Mouse (Mus musculus): Measurements from ENCODE around the gene Vcp. TPM values are rescaled to one million over a fixed set of nuclear protein-coding genes. Genes with fewer than 3 reads are reported as not detected.
A peak's percentile ranks its signal among the peaks of the same experiment; 100 is the strongest.

Vcp gene
- total and polyA plus RNA-seq, 3 experiments: 200 to 462 (median 237) TPM

DNA sequence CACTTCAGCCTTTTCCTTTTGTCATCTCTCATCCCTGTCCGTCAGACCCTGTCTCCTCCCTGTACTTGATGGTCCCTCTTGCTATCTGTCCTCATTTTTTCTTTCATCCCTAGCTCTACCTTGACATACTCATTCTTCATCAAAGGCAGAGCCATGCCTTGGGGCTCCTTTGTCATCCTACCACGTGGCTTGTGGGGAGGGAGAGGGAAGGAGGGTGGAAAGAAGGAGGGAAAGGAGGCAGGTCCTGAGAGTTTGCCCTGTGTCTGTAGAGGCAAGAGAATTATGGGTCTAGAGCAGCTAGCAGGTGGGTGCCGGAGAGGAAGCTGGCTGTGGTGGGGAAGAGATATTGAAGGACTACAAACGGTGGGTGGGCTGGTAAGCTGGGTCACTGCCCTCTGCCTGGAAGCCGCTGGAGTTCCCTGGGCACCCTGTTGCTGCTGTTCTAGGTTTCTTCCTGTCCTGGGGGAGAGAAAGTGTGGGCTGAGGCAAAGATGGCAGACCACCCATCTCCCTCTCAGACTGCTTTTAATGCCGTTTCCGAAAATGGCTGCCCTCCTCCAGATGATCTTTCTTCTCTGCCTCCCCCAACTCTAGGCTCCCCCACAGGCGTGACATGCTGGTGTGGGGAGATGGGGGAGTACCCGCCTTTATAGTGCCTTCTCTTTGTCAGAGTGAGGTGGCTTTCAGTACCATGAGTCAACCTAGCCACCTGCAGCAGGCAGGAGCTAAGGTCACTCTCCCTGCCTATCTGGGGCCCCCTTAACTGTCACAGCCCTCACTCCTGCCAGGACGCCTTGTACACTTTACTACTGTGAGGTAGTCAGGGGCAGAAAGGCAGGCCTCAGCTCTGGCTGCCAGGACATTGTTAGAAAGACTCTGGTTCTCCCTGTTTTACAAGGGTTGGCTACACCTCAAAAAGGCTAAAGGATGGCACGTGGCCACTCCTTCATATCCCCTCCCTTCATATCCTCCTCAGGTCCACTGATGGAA lies 48.8 kb downstream of the Vcp start:
- Histone ChIP-seq H3K4me3 (replicated peaks in 1 of 3; ENCODE audit: low read depth in 2 of 3, low read length in 2 of 3, poor library complexity in 1 of 3) (no peak overlapping the region), H3K79me2 (replicated peaks; ENCODE audit: control insufficient read depth, extremely low read depth, insufficient read depth, poor library complexity, severe bottlenecking) (no peaks in the 10 kb centered on the region)
- DNase-seq (ENCODE audit: extremely low read depth): no peak

DNA sequence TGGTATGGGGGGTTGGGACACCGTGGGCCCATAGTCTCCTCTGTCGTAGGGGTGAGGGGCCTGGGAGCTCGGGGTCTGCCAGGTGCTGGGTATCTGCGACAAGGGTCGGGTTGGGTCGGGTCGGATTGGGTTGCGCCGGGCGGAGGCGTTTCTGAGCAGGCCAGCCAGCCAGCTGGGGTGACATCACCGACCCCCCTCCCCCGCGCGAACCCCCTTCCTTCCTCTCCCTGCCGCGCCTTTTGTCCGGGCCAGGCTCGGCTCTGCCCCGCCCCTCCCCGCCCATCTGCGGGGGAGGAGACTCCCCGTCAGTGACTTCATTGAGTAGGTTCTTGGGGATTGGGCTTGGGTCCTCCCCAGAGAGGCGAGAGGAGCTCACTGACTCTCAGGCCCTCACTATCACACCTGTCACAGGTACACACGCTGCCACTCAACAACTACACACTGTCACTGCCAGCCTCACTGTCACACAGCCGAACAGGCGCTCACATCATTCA lies 50.2 kb downstream of the Vcp start:
- H3K4me1 ChIP-seq (ENCODE audit: control insufficient read depth in 1 of 2, insufficient read depth in 2 of 2): peaks cover 8 to 60% of the 10 kb centered on the region in 2 experiments
- H3K36me3 ChIP-seq (replicated peaks in 1 of 2; ENCODE audit: control insufficient read depth in 1 of 2, insufficient read depth in 1 of 2, low read length in 1 of 2): peaks cover 0 to 6% of the 10 kb centered on the region in 2 experiments
- H3K27me3 ChIP-seq (replicated peaks): peaks cover 30% of the 10 kb centered on the region
- in situ Hi-C loops (cut with MboI; ENCODE audit: low pct_ligation_motif_present, low pct_unique_long_range_greater_than_20kb, low sequenced_read_pairs): no loop called here
- peak overlapping the region; percentile 80 for H3K9ac ChIP-seq (ENCODE audit: insufficient read depth, low read depth)
- H3K9me3 ChIP-seq (replicated peaks; ENCODE audit: low read length): no peaks in the 10 kb centered on the region
- H3K4me3 ChIP-seq (replicated peaks in 1 of 3; ENCODE audit: low read depth in 2 of 3, low read length in 2 of 3, poor library complexity in 1 of 3): peak overlapping the region; percentile 57 to 74 (median 68)
- dilution Hi-C loops (cut with MboI; ENCODE audit: extremely low pct_ligation_motif_present, extremely low pct_unique_long_range_greater_than_20kb, low sequenced_read_pairs): no loop called here
- H3K79me2 ChIP-seq (replicated peaks; ENCODE audit: control insufficient read depth, extremely low read depth, insufficient read depth, poor library complexity, severe bottlenecking): no peaks in the 10 kb centered on the region
- H3K4me2 ChIP-seq (ENCODE audit: insufficient read depth, low read depth, poor library complexity, severe bottlenecking): peak overlapping the region; percentile 65
- H3K27ac ChIP-seq (ENCODE audit: insufficient read depth, low read depth): no peak overlapping the region
- TF ChIP-seq POLR2A (IDR thresholded peaks at IDR 0.05; ENCODE audit: low read depth, low read length) (peak; percentile 47), RAD21 (IDR thresholded peaks at IDR 0.05; ENCODE audit: low read depth, low read length) (no peak)
- DNase-seq (ENCODE audit: extremely low read depth): peak; percentile 78

More for the DNA sequence above, 48.8 kb downstream of the Vcp start:
- dilution Hi-C loops (cut with MboI; ENCODE audit: extremely low pct_ligation_motif_present, extremely low pct_unique_long_range_greater_than_20kb, low sequenced_read_pairs): no loop called here
- H3K36me3 ChIP-seq (replicated peaks in 1 of 2; ENCODE audit: control insufficient read depth in 1 of 2, insufficient read depth in 1 of 2, low read length in 1 of 2): peaks cover 0 to 13% of the 10 kb centered on the region in 2 experiments
- no peak overlapping the region for H3K4me2 ChIP-seq (ENCODE audit: insufficient read depth, low read depth, poor library complexity, severe bottlenecking)
- TF ChIP-seq CHD1 (IDR thresholded peaks at IDR 0.05; ENCODE audit: low read depth, low read length): no peak
- TF ChIP-seq ETS1 (conservative IDR thresholded peaks at IDR 0.05; ENCODE audit: low read depth, low read length): 0 out of 2 replicates have a peak, but pooled peaks have one; percentile 10
- no peak for TF ChIP-seq ELF1 (IDR thresholded peaks at IDR 0.05; ENCODE audit: low read depth, low read length)
- H3K4me1 ChIP-seq (ENCODE audit: control insufficient read depth in 1 of 2, insufficient read depth in 2 of 2): peaks cover 8 to 63% of the 10 kb centered on the region in 2 experiments
- no peaks in the 10 kb centered on the region for H3K9me3 ChIP-seq (replicated peaks; ENCODE audit: low read length)
- H3K9ac ChIP-seq (ENCODE audit: insufficient read depth, low read depth): no peak overlapping the region
- no peak overlapping the region for H3K27ac ChIP-seq (ENCODE audit: insufficient read depth, low read depth)
- in situ Hi-C loops (cut with MboI; ENCODE audit: low pct_ligation_motif_present, low pct_unique_long_range_greater_than_20kb, low sequenced_read_pairs): no loop called here
- H3K27me3 ChIP-seq (replicated peaks): peaks cover 18% of the 10 kb centered on the region

DNA sequence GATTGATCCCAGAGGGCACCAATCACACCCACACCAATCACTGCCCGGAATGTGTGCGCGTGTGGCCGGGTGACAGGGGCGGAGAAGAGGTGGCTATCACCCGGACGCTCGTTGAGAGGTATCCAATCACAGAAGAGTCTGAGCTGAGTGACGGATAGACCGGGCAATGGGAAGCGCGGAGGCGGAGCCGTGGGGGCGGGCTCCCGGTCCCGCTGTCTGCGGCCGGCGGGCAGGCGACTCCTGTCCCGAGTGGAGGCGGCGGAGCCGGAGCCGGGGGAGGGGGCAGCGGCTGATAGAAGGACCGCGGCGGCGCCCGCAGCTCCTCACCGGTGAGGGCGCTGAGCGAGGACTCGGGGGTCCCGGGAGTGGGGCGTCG lies 50.6 kb downstream of the Vcp start, which contains the start of gene Dnajb5:
Gene Dnajb5 (plus strand): TSS at position 139 of the 376 bp plus-strand sequence.
- DNase-seq (ENCODE audit: extremely low read depth): peak; percentile 96
- Histone ChIP-seq H3K27me3 (replicated peaks) (peaks cover 34% of the 10 kb centered on the region), H3K4me2 (ENCODE audit: insufficient read depth, low read depth, poor library complexity, severe bottlenecking) (peak within 1 kb of the TSS; percentile 65), H3K27ac (ENCODE audit: insufficient read depth, low read depth) (no peak within 1 kb of the TSS), H3K4me3 (replicated peaks in 1 of 3; ENCODE audit: low read depth in 2 of 3, low read length in 2 of 3, poor library complexity in 1 of 3) (peak within 1 kb of the TSS; percentile 57 to 74 (median 68)), H3K9me3 (replicated peaks; ENCODE audit: low read length) (no peaks in the 10 kb centered on the region), H3K79me2 (replicated peaks; ENCODE audit: control insufficient read depth, extremely low read depth, insufficient read depth, poor library complexity, severe bottlenecking) (no peaks in the 10 kb centered on the region), H3K9ac (ENCODE audit: insufficient read depth, low read depth) (peak within 1 kb of the TSS; percentile 80), H3K4me1 (ENCODE audit: control insufficient read depth in 1 of 2, insufficient read depth in 2 of 2) (peaks cover 8 to 56% of the 10 kb centered on the region in 2 experiments), H3K36me3 (replicated peaks in 1 of 2; ENCODE audit: control insufficient read depth in 1 of 2, insufficient read depth in 1 of 2, low read length in 1 of 2) (peaks cover 0 to 4% of the 10 kb centered on the region in 2 experiments)
- dilution Hi-C loops (cut with MboI; ENCODE audit: extremely low pct_ligation_motif_present, extremely low pct_unique_long_range_greater_than_20kb, low sequenced_read_pairs): no loop called here
- in situ Hi-C loops (cut with MboI; ENCODE audit: low pct_ligation_motif_present, low pct_unique_long_range_greater_than_20kb, low sequenced_read_pairs): no loop called here
- no peak for TF ChIP-seq ETS1 (conservative IDR thresholded peaks at IDR 0.05; ENCODE audit: low read depth, low read length)
- TF ChIP-seq MAZ (IDR thresholded peaks at IDR 0.05; ENCODE audit: low read depth, low read length): peak; percentile 26; the same call in 1 of the 2 replicates
- TF ChIP-seq POLR2A (IDR thresholded peaks at IDR 0.05; ENCODE audit: low read depth, low read length): peak; percentile 71
- no peak for TF ChIP-seq USF2 (conservative IDR thresholded peaks at IDR 0.05; ENCODE audit: low read depth, low read length)
- 0 out of 2 replicates have a peak, but pooled peaks have one; percentile 42 for TF ChIP-seq UBTF (IDR thresholded peaks at IDR 0.05; ENCODE audit: low read depth, low read length)
- no peak for TF ChIP-seq MAFK (IDR thresholded peaks at IDR 0.05; ENCODE audit: insufficient replicate concordance, low read length)
- TF ChIP-seq ZMIZ1 (IDR thresholded peaks at IDR 0.05; ENCODE audit: low read depth, low read length): peak; percentile 21; the same call in 1 of the 2 replicates
- TF ChIP-seq CTCF (conservative IDR thresholded peaks at IDR 0.05 in 1 of 2, IDR thresholded peaks at IDR 0.05 in 1 of 2; ENCODE audit: low read depth in 2 of 2, low read length in 2 of 2): no peak
- no peak for TF ChIP-seq E2F4 (IDR thresholded peaks at IDR 0.05; ENCODE audit: insufficient replicate concordance, low read depth, low read length)
- TF ChIP-seq RCOR1 (conservative IDR thresholded peaks at IDR 0.05; ENCODE audit: low read depth, low read length): no peak
- TF ChIP-seq POLR2AphosphoS2 (IDR thresholded peaks at IDR 0.05; ENCODE audit: low read depth, low read length): no peak
- no peak for TF ChIP-seq JUN (IDR thresholded peaks at IDR 0.05; ENCODE audit: insufficient read depth, low read depth, low read length)
- peak; percentile 4; the same call in 1 of the 2 replicates for TF ChIP-seq USF1 (IDR thresholded peaks at IDR 0.05; ENCODE audit: low read depth, low read length)
- TF ChIP-seq KAT2A (IDR thresholded peaks at IDR 0.05; ENCODE audit: insufficient replicate concordance, low read length): no peak
- peak; percentile 70 for TF ChIP-seq NRF1 (IDR thresholded peaks at IDR 0.05; ENCODE audit: low read depth, low read length)
- TF ChIP-seq RAD21 (IDR thresholded peaks at IDR 0.05; ENCODE audit: low read depth, low read length): no peak
- no peak for TF ChIP-seq PAX5 (IDR thresholded peaks at IDR 0.05; ENCODE audit: low read length)
- peak; percentile 80 for TF ChIP-seq MAX (IDR thresholded peaks at IDR 0.05; ENCODE audit: low read length)
- peak; percentile 18; the same call in 1 of the 2 replicates for TF ChIP-seq MEF2A (IDR thresholded peaks at IDR 0.05; ENCODE audit: borderline replicate concordance, low read depth, low read length)
- TF ChIP-seq NELFE (IDR thresholded peaks at IDR 0.05; ENCODE audit: low read depth, low read length): peak; percentile 28; the same call in 1 of the 2 replicates
